Mouse (Mus musculus): ENCODE measurements around the gene S1pr3.

DNA sequence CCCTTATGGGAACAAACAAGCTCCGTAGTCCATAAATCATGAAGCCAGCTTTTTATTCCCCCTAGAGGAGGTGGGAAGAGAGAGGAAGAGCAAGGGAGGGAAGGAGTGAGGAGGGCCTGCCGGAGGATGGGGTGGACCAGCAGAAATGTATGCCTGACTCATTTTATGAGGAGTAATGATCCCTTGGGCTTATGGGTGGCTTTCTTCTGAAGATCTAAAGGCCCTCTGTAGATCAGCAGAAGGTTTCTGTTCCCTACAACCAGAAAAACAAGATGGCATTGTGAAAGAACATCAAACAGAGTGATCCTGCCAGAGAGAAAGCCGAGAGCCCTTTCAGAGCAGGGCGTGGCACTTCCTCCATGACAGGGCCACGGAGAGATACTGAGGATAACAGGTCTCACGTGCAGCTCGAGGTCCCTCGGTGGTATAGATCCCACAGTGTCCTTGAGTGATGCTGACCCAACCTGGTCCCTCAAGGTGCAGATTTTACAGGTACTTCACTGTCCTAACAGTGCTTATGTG, 47.9 kb upstream of the S1pr3 start:
- TF ChIP-seq CTCF (IDR thresholded peaks at IDR 0.05; ENCODE audit: extremely low read depth, insufficient read depth, insufficient read length, insufficient replicate concordance) (no peak), POLR2A (IDR thresholded peaks at IDR 0.05; ENCODE audit: low read depth, low read length) (no peak)
